Mouse (Mus musculus) G1E-ER4 (cell line): ENCODE measurements around the gene Kifc1. TPM values are rescaled to one million over a fixed set of nuclear protein-coding genes. Genes with fewer than 3 reads are reported as not detected.
"Not testable (repeated sequence)": the region's sequence is repeated elsewhere in the genome, so short reads cannot be mapped to it uniquely, and the experiment has no call there.

Source experiments
- GATA1 ChIP-seq: IDR thresholded peaks from one replicate; pipeline ENCODE4 v1.8.0; 2012; ENCODE audit warnings: low read length, inconsistent platforms
- polyA plus RNA-seq: library from polyadenylated mRNA; stranded (reverse); fragments of >175 nt; gene quantifications from 2 replicates; pipeline ENCODE4 v1.2.3, GENCODE M21; 2012

Kifc1 gene
- polyA plus RNA-seq, 1 experiment = 88.1 TPM

DNA sequence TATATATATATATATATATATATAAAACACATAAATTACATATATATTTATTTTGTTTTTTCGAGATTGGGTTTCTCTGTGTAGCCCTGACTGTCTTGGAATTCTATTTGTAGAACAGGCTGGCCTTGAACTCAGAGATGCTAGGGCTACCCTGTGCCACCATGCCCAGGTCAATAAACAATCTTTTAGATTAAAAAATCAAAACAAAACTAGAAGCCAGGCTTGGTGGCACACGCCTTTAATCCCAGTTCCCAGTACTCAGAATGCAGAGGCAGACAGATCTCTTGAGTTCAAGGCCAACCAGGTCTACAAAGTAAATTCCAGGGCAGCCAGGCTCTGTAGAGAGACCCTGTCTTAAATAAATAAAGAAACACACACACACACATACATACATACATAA is 896 bp upstream of the Kifc1 start:
- TF ChIP-seq GATA1 = no peak

GRCm38 (mm10) chr17:33874411-33874810 is 16.1 kb downstream of the Kifc1 start:
- TF ChIP-seq GATA1 = no peak

GRCm38 (mm10) chr17:33873537-33873936 is 16.9 kb downstream of the Kifc1 start, which contains the start of gene Gm7029:
Gene Gm7029 (plus strand): TSS chr17:33873837.
- TF ChIP-seq GATA1 = not testable (repeated sequence)

DNA sequence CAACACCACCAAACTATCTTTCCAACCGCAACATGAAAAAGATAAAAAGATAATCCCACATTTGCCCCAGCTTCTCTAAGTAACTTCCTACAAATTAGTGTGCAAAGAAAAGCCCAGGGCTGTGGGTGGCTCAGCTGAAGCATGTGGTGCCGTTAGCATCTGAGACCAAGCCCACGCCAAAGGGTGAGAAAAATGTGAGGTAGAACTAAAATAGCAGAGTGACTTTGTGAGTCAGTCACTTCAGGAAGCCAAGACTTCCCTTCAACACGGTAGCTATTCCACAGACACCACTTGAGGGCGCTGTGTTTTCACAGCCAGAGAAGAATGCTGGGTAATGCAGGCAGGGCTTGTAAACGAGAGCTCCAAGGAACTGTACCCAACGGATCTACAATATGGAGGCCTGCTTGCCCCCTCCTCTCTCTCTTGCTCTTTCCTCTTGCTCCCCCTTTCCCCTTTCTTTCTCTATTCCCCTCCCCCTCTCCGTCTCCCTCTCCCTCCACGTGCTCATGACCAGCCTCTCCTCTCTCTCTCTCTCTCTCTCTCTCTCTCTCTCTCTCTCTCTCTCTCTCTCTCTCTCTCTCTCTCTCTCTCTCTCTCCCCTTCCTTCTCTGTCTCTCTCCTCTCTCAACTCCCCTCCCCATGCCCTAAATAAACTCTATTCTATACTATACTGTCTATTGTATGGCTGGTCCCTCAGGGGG is 25.0 kb downstream of the Kifc1 start:
- no peak for TF ChIP-seq GATA1

DNA sequence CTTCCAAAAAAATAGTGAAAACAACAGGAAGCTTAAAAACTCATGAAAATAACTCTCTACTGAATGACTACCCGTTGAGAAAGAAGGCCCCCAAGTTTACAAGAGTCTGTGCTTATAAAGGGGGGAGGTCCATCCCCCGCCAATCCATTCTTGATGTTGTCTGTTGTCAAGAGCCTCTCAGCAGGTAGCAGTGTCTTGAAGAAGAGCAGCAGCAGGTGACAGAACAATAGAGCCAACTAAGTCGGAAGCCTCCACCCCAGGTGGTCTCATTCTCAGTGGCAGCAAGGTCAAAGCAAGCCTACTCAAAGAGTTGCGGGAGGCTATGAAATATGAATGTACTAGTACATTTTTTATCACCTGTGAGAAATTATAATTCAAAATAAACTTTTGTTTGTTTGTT is 32.6 kb downstream of the Kifc1 start:
- TF ChIP-seq GATA1 = no peak

DNA sequence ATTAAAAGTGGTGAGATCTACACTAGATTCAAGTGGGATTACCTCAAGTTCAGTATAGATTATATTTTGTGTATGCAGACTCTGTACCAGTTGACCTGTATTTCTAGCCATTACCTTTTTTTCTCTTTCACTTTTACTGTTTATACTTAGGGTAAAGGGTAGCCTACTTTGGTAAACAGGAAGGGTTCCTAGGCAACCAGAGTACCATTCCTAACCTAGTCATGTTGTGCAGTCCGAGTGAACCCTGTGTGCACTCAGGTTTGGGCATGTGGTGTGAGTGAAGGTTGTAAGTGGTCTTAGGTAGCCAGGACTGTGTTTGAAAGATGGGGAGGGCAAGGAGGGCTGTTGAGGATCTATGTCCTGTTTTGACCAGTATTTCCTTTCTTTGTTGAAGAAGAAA is 39.1 kb downstream of the Kifc1 start:
- no peak for TF ChIP-seq GATA1

DNA sequence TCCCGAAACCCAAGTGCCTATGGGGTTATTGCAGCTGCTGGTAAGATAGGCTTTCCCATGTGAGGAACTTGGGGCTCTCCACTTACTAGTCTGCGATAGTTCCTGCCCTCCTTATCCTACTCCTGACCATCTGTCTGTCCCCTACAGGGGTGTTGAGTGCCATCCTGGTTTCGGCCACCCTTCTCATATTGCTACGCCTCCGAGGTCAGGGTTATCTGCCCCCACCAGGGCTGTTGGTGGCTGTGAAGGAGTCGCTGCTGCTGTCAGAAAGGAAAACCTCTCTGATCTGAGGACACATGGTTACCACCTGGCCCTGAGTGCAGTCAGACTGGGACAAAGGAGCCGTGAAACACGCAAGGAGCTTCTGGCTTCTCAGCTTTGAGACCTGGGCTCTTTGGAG is 42.3 kb downstream of the Kifc1 start:
- no peak for TF ChIP-seq GATA1

- TF ChIP-seq GATA1 = no peak
Measured at GRCm38 (mm10) chr17:33844196-33844595, 46.3 kb downstream of the Kifc1 start.

GRCm38 (mm10) chr17:33842966-33843795 is 47.3 kb downstream of the Kifc1 start, which contains the start of gene Cd320:
Gene Cd320 (plus strand): TSS chr17:33843091.
- no peak for TF ChIP-seq GATA1

- no peak for TF ChIP-seq GATA1
Measured at GRCm38 (mm10) chr17:33829561-33829960, 60.9 kb downstream of the Kifc1 start.

DNA sequence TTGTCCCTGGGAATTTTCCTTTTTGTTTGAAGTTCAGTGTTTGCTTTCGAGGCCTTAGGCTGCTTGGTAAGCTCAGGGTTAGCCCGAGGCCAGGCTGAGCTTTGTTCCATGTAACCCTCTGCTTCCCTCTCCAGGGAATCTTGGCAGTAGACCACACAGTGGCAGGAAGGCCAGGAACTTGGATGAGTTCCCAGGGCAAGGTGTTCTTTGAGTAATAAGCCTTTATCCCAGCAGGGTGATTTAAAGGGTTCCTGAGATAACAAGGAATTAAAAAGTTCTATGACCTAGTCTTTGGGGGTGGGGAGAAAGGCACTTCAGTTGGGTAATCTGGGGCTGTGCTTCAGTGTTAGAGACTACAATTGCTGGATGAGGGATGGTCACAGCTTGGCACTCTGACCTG is 61.6 kb downstream of the Kifc1 start:
- no peak for TF ChIP-seq GATA1

- TF ChIP-seq GATA1 = no peak
Measured at GRCm38 (mm10) chr17:33826850-33827249, 63.6 kb downstream of the Kifc1 start.

Other genes with a start within 250 kb of the Kifc1 start
- gene Hnrnpm, start 203.8 kb downstream of the Kifc1 start, polyA plus RNA-seq = 1,122 and 1,843 TPM in 2 replicates
- gene March2, start 172.0 kb downstream of the Kifc1 start, polyA plus RNA-seq = 19.8 and 42.0 TPM in 2 replicates
- 99.8 and 157 TPM in 2 replicates for gene Rab11b, start 130.1 kb downstream of the Kifc1 start, polyA plus RNA-seq
- gene Angptl4, start 108.8 kb downstream of the Kifc1 start, polyA plus RNA-seq = not detected in 2 replicates
- gene Kank3, start 80.1 kb downstream of the Kifc1 start, polyA plus RNA-seq = 6.9 and 7.2 TPM in 2 replicates
- 1,425 and 5,080 TPM in 2 replicates for gene Rps28, start 66.1 kb downstream of the Kifc1 start, polyA plus RNA-seq
- gene Ndufa7, start 66.1 kb downstream of the Kifc1 start, polyA plus RNA-seq = 678 and 952 TPM in 2 replicates
- 9.3 and 14.4 TPM in 2 replicates for gene Cd320, start 47.6 kb downstream of the Kifc1 start, polyA plus RNA-seq
- gene Gm7029, start 16.8 kb downstream of the Kifc1 start, polyA plus RNA-seq = not detected in 2 replicates
- not detected in 2 replicates for gene Platr17, start 14.5 kb upstream of the Kifc1 start, polyA plus RNA-seq
- gene Daxx, start 18.8 kb upstream of the Kifc1 start, polyA plus RNA-seq = 57.5 and 59.5 TPM in 2 replicates
- gene Tapbp, start 25.2 kb upstream of the Kifc1 start, polyA plus RNA-seq = 77.2 and 82.0 TPM in 2 replicates
- 49.7 and 50.9 TPM in 2 replicates for gene Zbtb22, start 25.2 kb upstream of the Kifc1 start, polyA plus RNA-seq
- gene Rgl2, start 38.9 kb upstream of the Kifc1 start, polyA plus RNA-seq = 93.1 and 127 TPM in 2 replicates
- 358 and 374 TPM in 2 replicates for gene Pfdn6, start 49.7 kb upstream of the Kifc1 start, polyA plus RNA-seq
- 165 and 186 TPM in 2 replicates for gene Wdr46, start 50.0 kb upstream of the Kifc1 start, polyA plus RNA-seq
- 11.6 and 14.2 TPM in 2 replicates for gene B3galt4, start 60.8 kb upstream of the Kifc1 start, polyA plus RNA-seq
- gene Vps52, start 65.2 kb upstream of the Kifc1 start, polyA plus RNA-seq = 64.7 and 68.2 TPM in 2 replicates
- 364 and 1,526 TPM in 2 replicates for gene Rps18, start 65.3 kb upstream of the Kifc1 start, polyA plus RNA-seq
- not detected in 2 replicates for gene H2-K1, start 109.7 kb upstream of the Kifc1 start, polyA plus RNA-seq
- gene Ring1, start 134.0 kb upstream of the Kifc1 start, polyA plus RNA-seq = 56.3 and 62.8 TPM in 2 replicates
- gene H2-Ke6, start 137.4 kb upstream of the Kifc1 start, polyA plus RNA-seq = 64.0 and 94.1 TPM in 2 replicates
- 98.4 and 100 TPM in 2 replicates for gene Slc39a7, start 141.0 kb upstream of the Kifc1 start, polyA plus RNA-seq
- 176 and 194 TPM in 2 replicates for gene Rxrb, start 141.2 kb upstream of the Kifc1 start, polyA plus RNA-seq
- 0.96 and 1.5 TPM in 2 replicates for gene Col11a2, start 148.8 kb upstream of the Kifc1 start, polyA plus RNA-seq
- gene H2-Oa, start 201.7 kb upstream of the Kifc1 start, polyA plus RNA-seq = not detected in 2 replicates
- gene H2-DMa, start 228.9 kb upstream of the Kifc1 start, polyA plus RNA-seq = 2.0 and 2.6 TPM in 2 replicates
- 215 and 310 TPM in 2 replicates for gene Brd2, start 232.0 kb upstream of the Kifc1 start, polyA plus RNA-seq